Mouse (Mus musculus): Measurements from ENCODE around the gene Dmpk. TPM values are rescaled to one million over a fixed set of nuclear protein-coding genes. Genes with fewer than 3 reads are reported as not detected.
A peak's percentile ranks its signal among the peaks of the same experiment; 100 is the strongest.

Dmpk gene
- 10 to 100 TPM in 9 of 26 experiments, 1 to 10 TPM in 15, under 1 TPM in 1, not detected in 1; 0.74 to 37.9 (median 6.5) TPM for total RNA-seq (2018; cell fraction: chromatin; rRNA removed)
- total RNA-seq (2018; cell fraction: cytosol; rRNA removed) = 1 to 10 TPM in 8 of 26 experiments, under 1 TPM in 18; 0.14 to 2.9 (median 0.64) TPM
- total RNA-seq (2018; cell fraction: nucleus; rRNA removed) = 100 to 1,000 TPM in 2 of 26 experiments, 1 to 10 TPM in 19, under 1 TPM in 3, not detected in 2; 0.40 to 110 (median 2.6) TPM
- polyA plus RNA-seq (2018) = 0.66 to 30.4 TPM (median 0.95 TPM) in 3 replicates

DNA sequence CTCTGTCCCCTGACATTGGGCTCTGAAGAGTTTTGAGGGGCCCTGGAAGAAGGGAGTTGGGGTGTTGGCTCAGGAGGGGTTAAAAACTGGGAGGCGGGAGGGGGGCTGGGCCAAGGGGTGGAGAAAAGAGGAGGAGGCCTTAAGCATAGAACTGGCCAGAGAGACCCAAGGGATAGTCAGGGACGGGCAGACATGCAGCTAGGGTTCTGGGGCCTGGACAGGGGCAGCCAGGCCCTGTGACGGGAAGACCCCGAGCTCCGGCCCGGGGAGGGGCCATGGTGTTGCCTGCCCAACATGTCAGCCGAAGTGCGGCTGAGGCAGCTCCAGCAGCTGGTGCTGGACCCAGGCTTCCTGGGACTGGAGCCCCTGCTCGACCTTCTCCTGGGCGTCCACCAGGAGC is at the start of gene Dmpk:
TSS of gene Dmpk (plus strand) at position 149 of the 400 bp plus-strand sequence.
- WGBS (ENCODE audit: missing documents) = 75% methylated on average over 10 of the region's 10 CpGs
- Histone ChIP-seq H3K4me3 (ENCODE audit: inconsistent target) (peak within 1 kb of the TSS; percentile 19), H3K79me2 (ENCODE audit: inconsistent target) (no peaks in the 10 kb centered on the region), H3K36me3 (ENCODE audit: inconsistent target) (no peaks in the 10 kb centered on the region), H3K27ac (peak within 1 kb of the TSS; percentile 65)

DNA sequence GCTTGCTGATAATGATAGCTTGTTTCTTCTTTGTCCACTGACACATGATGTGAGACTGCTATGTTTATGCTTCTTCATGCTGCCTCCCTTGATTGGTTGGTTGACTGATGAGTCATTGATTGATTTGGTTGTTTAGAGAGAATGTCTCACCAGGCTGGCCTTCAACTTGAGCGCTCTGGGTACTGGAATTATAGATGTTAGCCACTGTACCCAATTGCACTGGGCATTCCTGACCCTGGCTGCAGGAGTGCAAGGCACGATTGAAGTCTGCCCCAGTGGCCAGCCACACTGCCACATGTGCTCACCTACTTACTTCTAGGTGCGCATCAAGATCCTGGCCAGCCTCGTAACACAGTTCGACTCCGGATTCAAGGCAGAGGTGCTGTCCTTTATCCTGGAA is 39.0 kb upstream of the Dmpk start:
- Histone ChIP-seq H3K4me3 (ENCODE audit: inconsistent target) (no peak overlapping the region), H3K79me2 (ENCODE audit: inconsistent target) (no peaks in the 10 kb centered on the region), H3K27ac (no peak overlapping the region), H3K36me3 (ENCODE audit: inconsistent target) (peaks cover 96% of the 10 kb centered on the region)
- WGBS (ENCODE audit: missing documents) = 97% methylated on average over 6 of the region's 6 CpGs

DNA sequence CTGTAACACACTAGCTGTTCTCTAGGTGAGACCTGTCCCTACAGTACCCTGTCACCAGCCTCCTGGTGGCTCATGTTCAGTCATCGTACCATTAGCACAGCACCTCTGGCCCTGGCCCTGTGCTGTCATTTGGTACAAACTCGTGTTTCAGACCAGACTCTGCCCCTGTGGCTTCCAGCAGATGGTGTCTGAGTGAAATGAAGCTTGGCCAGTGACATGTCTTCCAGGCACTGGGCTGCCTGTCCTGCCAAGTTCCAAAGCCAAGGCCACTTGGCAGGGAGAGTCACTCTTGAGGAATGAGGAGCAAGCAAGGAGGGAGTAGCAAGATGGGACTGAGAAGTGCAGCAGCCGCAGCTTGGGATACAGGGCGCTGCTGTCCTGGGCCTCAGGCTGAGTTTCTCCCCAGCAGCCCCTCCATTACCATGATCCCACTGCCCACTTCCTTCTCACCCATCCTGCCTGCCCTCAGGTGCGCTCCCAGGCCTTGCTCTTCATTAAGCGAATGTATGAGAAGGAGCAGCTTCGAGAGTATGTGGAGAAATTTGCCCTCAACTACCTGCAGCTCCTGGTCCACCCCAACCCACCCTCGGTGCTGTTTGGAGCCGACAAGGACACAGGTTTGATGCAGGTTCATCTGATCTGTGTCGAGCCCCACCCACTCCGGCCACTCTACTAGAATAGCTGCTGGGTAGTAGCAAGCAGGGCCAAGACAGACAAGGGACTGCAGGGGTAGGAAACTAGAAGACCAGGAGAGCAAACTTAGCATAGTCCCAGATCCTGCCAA is 37.2 kb upstream of the Dmpk start:
- Histone ChIP-seq H3K36me3 (ENCODE audit: inconsistent target) (peaks cover 96% of the 10 kb centered on the region), H3K79me2 (ENCODE audit: inconsistent target) (no peaks in the 10 kb centered on the region), H3K27ac (no peak overlapping the region), H3K4me3 (ENCODE audit: inconsistent target) (no peak overlapping the region)
- 94% methylated on average over 11 of the region's 11 CpGs for WGBS (ENCODE audit: missing documents)

DNA sequence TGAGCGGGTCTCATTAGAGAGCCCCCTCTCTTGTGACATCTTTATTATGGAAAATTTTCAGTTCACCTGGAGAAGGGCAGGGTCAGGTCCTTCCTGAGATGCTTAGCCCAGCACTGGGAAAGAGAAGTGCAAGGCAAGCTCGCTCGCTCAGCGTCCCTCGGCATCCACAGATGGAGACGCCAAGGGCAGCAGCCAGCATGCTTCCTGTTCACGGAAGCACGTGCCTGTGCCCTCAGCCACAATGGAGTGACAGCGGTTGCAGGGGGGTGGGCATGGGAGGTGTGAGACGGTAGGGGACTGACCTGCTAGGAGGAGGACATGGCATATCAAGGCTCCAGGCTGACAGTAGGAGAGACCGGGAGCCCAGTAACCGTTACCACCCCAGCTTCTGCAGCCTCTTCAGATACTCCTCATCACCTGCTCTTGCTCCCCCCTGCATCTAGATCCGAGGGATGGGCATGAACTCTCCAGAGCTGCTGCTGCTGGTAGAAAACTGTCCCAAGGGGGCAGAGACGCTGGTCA is 35.6 kb upstream of the Dmpk start:
- Histone ChIP-seq H3K36me3 (ENCODE audit: inconsistent target) (peaks cover 90% of the 10 kb centered on the region), H3K4me3 (ENCODE audit: inconsistent target) (no peak overlapping the region), H3K79me2 (ENCODE audit: inconsistent target) (no peaks in the 10 kb centered on the region), H3K27ac (no peak overlapping the region)
- 74% methylated on average over 14 of the region's 14 CpGs for WGBS (ENCODE audit: missing documents)

DNA sequence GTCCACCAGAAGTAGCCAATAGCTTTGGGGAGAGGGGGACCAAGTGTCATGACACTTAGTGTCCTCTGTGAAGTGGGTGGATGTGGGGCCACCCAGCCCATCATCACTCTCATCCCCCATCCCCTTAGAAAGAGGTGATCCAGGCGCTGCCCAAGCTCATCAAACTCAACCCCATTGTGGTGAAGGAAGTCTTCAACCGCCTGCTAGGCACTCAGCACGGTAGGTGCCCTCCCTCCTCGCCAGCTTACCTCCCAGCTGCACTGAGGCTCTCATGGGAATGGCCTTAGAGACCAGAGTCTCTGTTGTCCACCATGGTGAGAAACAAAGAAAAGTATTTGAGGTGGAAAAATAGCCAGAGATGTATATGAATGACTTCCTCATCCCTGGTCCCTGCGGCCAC is 34.4 kb upstream of the Dmpk start:
- 87% methylated on average over 4 of the region's 5 CpGs for WGBS (ENCODE audit: missing documents)
- Histone ChIP-seq H3K4me3 (ENCODE audit: inconsistent target) (no peak overlapping the region), H3K79me2 (ENCODE audit: inconsistent target) (no peaks in the 10 kb centered on the region), H3K36me3 (ENCODE audit: inconsistent target) (peaks cover 81% of the 10 kb centered on the region), H3K27ac (no peak overlapping the region)

DNA sequence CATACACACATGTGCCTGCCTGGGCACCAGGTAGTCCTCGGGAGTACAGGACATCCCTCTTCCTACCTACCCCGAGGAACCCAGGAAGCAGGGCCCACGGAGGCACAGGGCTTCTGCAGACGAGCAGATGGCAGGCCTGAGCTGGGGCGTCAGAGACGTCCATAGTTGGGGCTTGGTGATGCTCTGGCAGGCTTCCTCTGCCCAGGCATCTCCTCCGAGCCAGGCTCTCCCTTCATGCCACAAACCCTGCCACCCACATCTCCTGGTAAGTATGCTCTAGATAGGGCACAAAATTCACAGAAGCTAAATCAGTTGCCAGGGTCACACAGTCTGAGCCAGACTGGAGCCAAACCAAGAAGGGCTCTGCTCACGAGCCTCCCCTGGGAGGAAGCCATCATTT is 33.5 kb upstream of the Dmpk start:
- Histone ChIP-seq H3K79me2 (ENCODE audit: inconsistent target) (no peaks in the 10 kb centered on the region), H3K27ac (no peak overlapping the region), H3K4me3 (ENCODE audit: inconsistent target) (no peak overlapping the region), H3K36me3 (ENCODE audit: inconsistent target) (peaks cover 72% of the 10 kb centered on the region)
- 83% methylated on average over 7 of the region's 8 CpGs for WGBS (ENCODE audit: missing documents)

DNA sequence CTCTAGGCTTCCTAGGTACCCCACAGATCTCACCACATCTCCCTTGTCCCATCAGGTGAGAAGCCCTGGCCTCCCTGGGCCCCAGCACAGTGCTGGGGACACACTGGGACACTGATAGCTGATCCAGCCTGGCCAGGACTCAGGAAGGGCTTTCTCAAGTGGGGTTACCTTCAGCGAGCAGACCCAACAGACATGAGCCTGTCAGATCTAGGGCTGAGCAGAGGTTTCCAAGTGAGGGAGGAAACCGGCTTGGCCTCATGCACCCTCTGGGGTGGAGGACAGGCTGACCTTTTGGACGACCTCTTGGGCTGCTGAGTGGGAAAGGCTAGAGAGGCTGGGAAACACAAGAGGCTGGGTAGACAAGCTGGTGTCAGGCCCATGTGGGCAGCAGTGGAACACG is 32.5 kb upstream of the Dmpk start:
- Histone ChIP-seq H3K36me3 (ENCODE audit: inconsistent target) (peaks cover 62% of the 10 kb centered on the region), H3K4me3 (ENCODE audit: inconsistent target) (no peak overlapping the region), H3K79me2 (ENCODE audit: inconsistent target) (no peaks in the 10 kb centered on the region), H3K27ac (no peak overlapping the region)
- 86% methylated on average over 4 of the region's 4 CpGs for WGBS (ENCODE audit: missing documents)

DNA sequence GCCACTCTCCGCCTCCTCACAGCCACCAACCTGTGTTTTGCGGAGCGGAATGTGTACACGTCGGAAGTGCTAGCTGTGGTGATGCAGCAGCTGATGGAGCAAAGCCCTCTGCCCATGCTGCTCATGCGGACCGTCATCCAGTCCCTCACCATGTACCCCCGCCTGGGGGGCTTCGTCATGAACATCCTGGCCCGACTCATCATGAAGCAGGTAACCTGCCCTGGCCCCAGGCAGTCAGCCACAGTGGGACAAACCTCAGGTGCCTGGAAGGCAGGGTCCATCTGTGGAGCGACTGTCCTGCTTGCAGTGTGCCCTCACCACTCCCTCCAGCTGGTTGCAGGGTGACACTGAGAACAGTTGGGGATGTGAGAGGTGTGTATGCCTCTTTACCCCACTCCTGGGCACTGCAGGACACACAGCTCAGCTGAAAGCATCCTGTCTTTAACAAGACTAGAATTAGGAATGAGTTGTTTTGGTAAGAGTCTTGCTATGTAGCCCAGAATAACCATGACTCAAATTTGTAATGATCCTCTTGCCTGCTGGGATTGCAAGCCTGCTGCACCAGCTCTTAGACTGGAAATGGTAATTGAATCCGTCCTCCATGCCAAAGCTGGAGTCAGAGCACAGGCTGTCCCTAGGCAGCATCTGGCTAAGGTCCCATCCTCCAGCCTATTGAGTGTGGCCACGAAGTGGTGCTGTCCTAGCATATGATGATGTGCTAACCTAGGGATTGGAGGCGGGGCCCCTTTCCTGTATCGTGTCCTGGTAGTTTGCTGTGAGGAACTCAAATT is 31.1 kb upstream of the Dmpk start:
- Histone ChIP-seq H3K27ac (no peak overlapping the region), H3K4me3 (ENCODE audit: inconsistent target) (no peak overlapping the region), H3K36me3 (ENCODE audit: inconsistent target) (peaks cover 48% of the 10 kb centered on the region), H3K79me2 (ENCODE audit: inconsistent target) (no peaks in the 10 kb centered on the region)
- 93% methylated on average over 15 of the region's 15 CpGs for WGBS (ENCODE audit: missing documents)

DNA sequence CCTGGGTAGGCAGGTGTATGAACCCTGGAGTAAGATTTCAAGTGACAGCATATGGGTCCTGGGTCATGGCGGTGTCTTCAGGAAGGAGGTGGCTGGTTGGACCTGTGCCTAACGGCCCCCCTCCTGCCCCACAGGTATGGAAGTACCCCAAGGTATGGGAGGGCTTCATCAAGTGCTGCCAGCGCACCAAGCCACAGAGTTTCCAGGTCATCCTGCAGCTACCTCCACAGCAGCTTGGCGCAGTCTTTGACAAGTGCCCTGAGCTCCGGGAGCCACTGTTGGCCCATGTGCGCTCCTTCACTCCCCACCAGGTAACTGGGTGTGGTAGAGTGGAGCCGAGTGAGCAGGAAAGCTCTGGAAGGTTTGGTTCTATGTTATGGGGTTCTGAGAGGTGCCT is 30.5 kb upstream of the Dmpk start:
- 97% methylated on average over 7 of the region's 7 CpGs for WGBS (ENCODE audit: missing documents)
- peaks cover 42% of the 10 kb centered on the region for H3K36me3 ChIP-seq (ENCODE audit: inconsistent target)
- no peak overlapping the region for H3K27ac ChIP-seq
- H3K79me2 ChIP-seq (ENCODE audit: inconsistent target) = no peaks in the 10 kb centered on the region
- H3K4me3 ChIP-seq (ENCODE audit: inconsistent target) = no peak overlapping the region

DNA sequence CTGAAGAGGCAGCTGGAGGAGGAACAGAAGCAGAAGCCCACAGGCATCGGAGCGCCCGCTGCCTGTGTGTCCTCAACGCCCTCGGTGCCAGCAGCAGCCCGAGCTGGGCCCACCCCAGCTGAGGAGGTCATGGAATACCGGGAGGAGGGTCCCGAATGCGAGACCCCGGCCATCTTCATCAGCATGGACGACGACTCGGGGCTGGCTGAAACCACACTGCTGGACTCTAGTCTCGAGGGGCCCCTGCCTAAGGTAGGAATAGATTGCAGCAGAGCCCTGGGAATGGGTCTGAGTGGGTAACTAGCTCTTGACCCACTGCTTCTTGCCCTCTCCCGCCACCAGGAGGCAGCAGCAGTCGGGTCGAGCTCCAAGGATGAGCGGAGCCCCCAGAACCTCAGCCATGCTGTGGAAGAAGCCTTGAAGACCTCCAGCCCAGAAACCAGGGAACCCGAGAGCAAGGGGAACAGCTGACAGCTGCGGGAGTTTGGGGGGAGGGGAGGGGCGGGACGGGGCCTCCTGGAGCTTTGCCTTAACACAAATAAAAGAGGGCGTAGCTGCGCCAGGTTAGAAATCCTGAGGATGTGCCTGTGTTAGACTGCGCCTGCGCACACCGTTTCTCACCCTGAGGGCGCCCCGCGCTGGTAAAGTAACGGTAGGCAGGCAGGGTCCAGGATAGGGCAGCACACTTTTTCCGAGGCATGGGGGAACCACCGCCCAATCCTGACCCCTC is 29.4 kb upstream of the Dmpk start, which contains the start of gene Rsph6a:
TSS of gene Rsph6a (plus strand) at position 644 of the 730 bp plus-strand sequence.
- H3K27ac ChIP-seq = no peak within 1 kb of the TSS
- no peaks in the 10 kb centered on the region for H3K79me2 ChIP-seq (ENCODE audit: inconsistent target)
- 84% methylated on average over 33 of the region's 33 CpGs for WGBS (ENCODE audit: missing documents)
- H3K4me3 ChIP-seq (ENCODE audit: inconsistent target) = no peak within 1 kb of the TSS
- peaks cover 33% of the 10 kb centered on the region for H3K36me3 ChIP-seq (ENCODE audit: inconsistent target)

DNA sequence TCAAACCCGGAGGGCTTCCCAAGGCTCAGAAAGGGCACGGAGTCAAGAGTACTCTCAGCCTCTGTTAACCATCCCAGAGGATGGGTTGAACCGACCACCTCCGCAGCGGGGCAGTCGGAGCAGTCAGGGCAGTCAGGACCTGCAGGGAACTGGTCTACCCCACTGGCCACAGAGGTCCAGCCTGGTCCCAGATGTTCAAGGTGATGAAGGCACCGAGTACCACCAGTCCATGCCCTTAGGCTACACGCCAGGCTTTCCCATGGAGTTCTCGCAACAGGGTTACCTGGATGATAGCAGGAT is 28.9 kb upstream of the Dmpk start:
- peaks cover 27% of the 10 kb centered on the region for H3K36me3 ChIP-seq (ENCODE audit: inconsistent target)
- no peaks in the 10 kb centered on the region for H3K79me2 ChIP-seq (ENCODE audit: inconsistent target)
- no peak overlapping the region for H3K4me3 ChIP-seq (ENCODE audit: inconsistent target)
- 90% methylated on average over 9 of the region's 9 CpGs for WGBS (ENCODE audit: missing documents)
- no peak overlapping the region for H3K27ac ChIP-seq

DNA sequence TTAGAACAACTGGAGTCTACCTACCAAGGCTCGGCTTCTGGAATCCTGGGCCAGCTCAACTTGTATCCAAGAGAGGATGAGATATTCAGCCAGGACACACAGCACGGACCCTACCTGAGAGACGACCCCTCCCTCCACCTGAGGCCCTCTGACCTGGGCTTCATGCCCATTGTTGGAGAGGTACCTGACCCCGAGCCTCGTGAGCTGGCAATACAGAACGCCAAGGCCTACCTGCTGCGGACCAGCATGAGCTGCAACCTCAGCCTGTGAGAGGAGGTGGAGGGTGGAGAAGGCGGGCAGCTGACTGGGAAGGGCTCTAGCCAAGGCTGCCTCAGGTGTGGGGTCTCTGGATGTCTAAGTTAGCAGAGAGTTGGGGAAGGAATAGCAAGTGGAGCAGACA is 28.5 kb upstream of the Dmpk start:
- H3K36me3 ChIP-seq (ENCODE audit: inconsistent target) = peaks cover 24% of the 10 kb centered on the region
- H3K27ac ChIP-seq = no peak overlapping the region
- no peak overlapping the region for H3K4me3 ChIP-seq (ENCODE audit: inconsistent target)
- H3K79me2 ChIP-seq (ENCODE audit: inconsistent target) = no peaks in the 10 kb centered on the region
- 95% methylated on average over 8 of the region's 8 CpGs for WGBS (ENCODE audit: missing documents)

DNA sequence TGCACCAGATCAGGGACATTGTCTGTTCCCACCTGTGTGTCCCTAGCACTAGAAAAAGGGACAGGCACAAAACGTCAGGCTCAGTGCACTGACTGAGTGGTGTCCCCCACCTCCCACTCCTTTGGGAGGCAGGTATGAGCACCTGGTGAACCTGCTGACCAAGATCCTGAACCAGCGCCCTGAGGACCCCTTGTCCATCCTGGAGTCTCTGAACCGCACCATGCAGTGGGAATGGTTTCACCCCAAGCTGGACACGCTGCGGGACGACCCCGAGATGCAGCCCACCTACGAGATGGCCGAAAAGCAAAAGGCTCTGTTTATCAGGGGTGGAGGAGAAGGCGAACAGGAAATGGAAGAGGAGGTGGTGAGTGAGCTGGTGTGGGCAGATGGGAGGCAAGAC is 26.2 kb upstream of the Dmpk start:
- 75% methylated on average over 10 of the region's 10 CpGs for WGBS (ENCODE audit: missing documents)
- no peak overlapping the region for H3K27ac ChIP-seq
- H3K79me2 ChIP-seq (ENCODE audit: inconsistent target) = no peaks in the 10 kb centered on the region
- peaks cover 1% of the 10 kb centered on the region; the same call in 1 of the 2 replicates for H3K36me3 ChIP-seq (ENCODE audit: inconsistent target)
- no peak overlapping the region for H3K4me3 ChIP-seq (ENCODE audit: inconsistent target)

DNA sequence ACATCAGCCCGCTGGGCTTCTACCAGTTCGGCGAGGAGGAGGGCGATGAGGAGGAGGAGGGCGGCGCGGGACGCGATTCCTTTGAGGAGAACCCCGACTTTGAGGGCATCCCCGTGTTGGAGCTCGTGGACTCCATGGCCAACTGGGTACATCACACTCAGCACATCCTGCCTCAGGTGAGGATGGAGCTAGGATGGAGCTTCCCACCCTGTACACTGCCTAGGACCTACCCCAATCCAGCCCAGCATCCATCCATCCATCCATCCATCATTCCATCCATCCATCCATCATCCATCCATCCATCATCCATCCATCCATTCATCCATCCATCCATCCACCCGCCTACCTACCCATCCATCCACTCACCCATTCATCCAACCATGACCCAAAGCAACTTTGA is 17.8 kb upstream of the Dmpk start:
- Histone ChIP-seq H3K79me2 (ENCODE audit: inconsistent target) (no peaks in the 10 kb centered on the region), H3K36me3 (ENCODE audit: inconsistent target) (no peaks in the 10 kb centered on the region)
- 58% methylated on average over 13 of the region's 13 CpGs for WGBS (ENCODE audit: missing documents)

More for the DNA sequence above, 17.8 kb upstream of the Dmpk start:
- H3K4me3 ChIP-seq (ENCODE audit: inconsistent target) = no peak overlapping the region
- H3K27ac ChIP-seq = no peak overlapping the region

Data from macrophage (primary cell).